Mouse (Mus musculus): ENCODE data around the gene Cpsf2. TPM values are rescaled to one million over a fixed set of nuclear protein-coding genes. Genes with fewer than 3 reads are reported as not detected.
"Not testable (repeated sequence)": the region's sequence is repeated elsewhere in the genome, so short reads cannot be mapped to it uniquely, and the experiment has no call there.

The Cpsf2 gene
- polyA plus RNA-seq, 1 experiment from 2014 or later, result 28.9 TPM

- not testable (repeated sequence) for H3K9me3 ChIP-seq (replicated peaks); H3K27me3 ChIP-seq (replicated peaks); H3K36me3 ChIP-seq; ATAC-seq
- Histone ChIP-seq H3K4me1 (peaks cover 33% of the 10 kb centered on the region), H3K9ac (peak overlapping the region; percentile 46), H3K4me2 (peak overlapping the region; percentile 77), H3K4me3 (peak overlapping the region; percentile 91; the same call in 1 of the 2 replicates), H3K27ac (peak overlapping the region; percentile 25; the same call in 1 of the 2 replicates)
- 79% methylated on average over 5 of the region's 5 CpGs for WGBS (ENCODE audit: insufficient replicate concordance)
Measured at GRCm38 (mm10) chr12:101958960-101959780, 16.6 kb upstream of the Cpsf2 start.

GRCm38 (mm10) chr12:101971311-101971710, 4.5 kb upstream of the Cpsf2 start:
- Histone ChIP-seq H3K9ac (no peak overlapping the region), H3K4me1 (peaks cover 27% of the 10 kb centered on the region), H3K4me2 (no peak overlapping the region), H3K9me3 (replicated peaks) (no peaks in the 10 kb centered on the region), H3K36me3 (peaks cover 61% of the 10 kb centered on the region), H3K27ac (no peak overlapping the region), H3K27me3 (replicated peaks) (no peaks in the 10 kb centered on the region), H3K4me3 (no peak overlapping the region)
- ATAC-seq, result no peak
- 85% methylated on average over 2 of the region's 2 CpGs for WGBS (ENCODE audit: insufficient replicate concordance)

- ATAC-seq, result no peak
- Histone ChIP-seq H3K27ac (peak overlapping the region; percentile 45; the same call in 1 of the 2 replicates), H3K36me3 (peaks cover 52% of the 10 kb centered on the region), H3K4me3 (no peak overlapping the region), H3K4me1 (peaks cover 35% of the 10 kb centered on the region), H3K9me3 (replicated peaks) (no peaks in the 10 kb centered on the region), H3K9ac (no peak overlapping the region), H3K27me3 (replicated peaks) (no peaks in the 10 kb centered on the region), H3K4me2 (no peak overlapping the region)
- 83% methylated on average over 3 of the region's 3 CpGs for WGBS (ENCODE audit: insufficient replicate concordance)
Measured at GRCm38 (mm10) chr12:101972230-101972629, 3.6 kb upstream of the Cpsf2 start.

GRCm38 (mm10) chr12:101974571-101974970, 1.2 kb upstream of the Cpsf2 start:
- peak overlapping the region; percentile 90 for H3K27ac ChIP-seq
- ATAC-seq, result no peak
- peak overlapping the region; percentile 93 for H3K4me3 ChIP-seq
- H3K4me2 ChIP-seq, result peak overlapping the region; percentile 86
- H3K9me3 ChIP-seq (replicated peaks), result no peaks in the 10 kb centered on the region
- peaks cover 58% of the 10 kb centered on the region for H3K4me1 ChIP-seq
- 0% methylated on average over 1 of the region's 1 CpGs for WGBS (ENCODE audit: insufficient replicate concordance)
- H3K27me3 ChIP-seq (replicated peaks), result no peaks in the 10 kb centered on the region
- H3K9ac ChIP-seq, result peak overlapping the region; percentile 94
- H3K36me3 ChIP-seq, result peaks cover 30% of the 10 kb centered on the region

- peak overlapping the region; percentile 86 for H3K4me2 ChIP-seq
- ATAC-seq, result peak; percentile 57
- H3K27ac ChIP-seq, result peak overlapping the region; percentile 90
- H3K9me3 ChIP-seq (replicated peaks), result no peaks in the 10 kb centered on the region
- under 1% methylated on average over 23 of the region's 23 CpGs for WGBS (ENCODE audit: insufficient replicate concordance)
- H3K4me3 ChIP-seq, result peak overlapping the region; percentile 93
- H3K27me3 ChIP-seq (replicated peaks), result no peaks in the 10 kb centered on the region
- H3K36me3 ChIP-seq, result peaks cover 24% of the 10 kb centered on the region
- H3K4me1 ChIP-seq, result peaks cover 64% of the 10 kb centered on the region
- H3K9ac ChIP-seq, result peak overlapping the region; percentile 94
Measured at GRCm38 (mm10) chr12:101975167-101975600, 604 bp upstream of the Cpsf2 start.

GRCm38 (mm10) chr12:101976651-101977403, 1.0 kb downstream of the Cpsf2 start:
- Histone ChIP-seq H3K4me3 (peak overlapping the region; percentile 93), H3K9ac (peak overlapping the region; percentile 94), H3K9me3 (replicated peaks) (no peaks in the 10 kb centered on the region), H3K36me3 (peaks cover 23% of the 10 kb centered on the region), H3K27ac (peak overlapping the region; percentile 90), H3K27me3 (replicated peaks) (no peaks in the 10 kb centered on the region), H3K4me2 (peak overlapping the region; percentile 86), H3K4me1 (peaks cover 77% of the 10 kb centered on the region)
- no peak for ATAC-seq
- WGBS (ENCODE audit: insufficient replicate concordance), result 14% methylated on average over 13 of the region's 13 CpGs

GRCm38 (mm10) chr12:101977404-101977915, 1.7 kb downstream of the Cpsf2 start:
- Histone ChIP-seq H3K27me3 (replicated peaks) (no peaks in the 10 kb centered on the region), H3K27ac (peak overlapping the region; percentile 90), H3K9me3 (replicated peaks) (no peaks in the 10 kb centered on the region), H3K4me2 (peak overlapping the region; percentile 86), H3K4me3 (peak overlapping the region; percentile 93), H3K9ac (peak overlapping the region; percentile 94), H3K36me3 (peaks cover 21% of the 10 kb centered on the region), H3K4me1 (peaks cover 73% of the 10 kb centered on the region)
- ATAC-seq, result no peak
- WGBS (ENCODE audit: insufficient replicate concordance), result 68% methylated on average over 10 of the region's 10 CpGs

GRCm38 (mm10) chr12:101978162-101978561, 2.4 kb downstream of the Cpsf2 start:
- Histone ChIP-seq H3K4me3 (peak overlapping the region; percentile 93), H3K9me3 (replicated peaks) (no peaks in the 10 kb centered on the region), H3K9ac (peak overlapping the region; percentile 94), H3K36me3 (peaks cover 22% of the 10 kb centered on the region), H3K4me1 (peaks cover 67% of the 10 kb centered on the region), H3K27ac (peak overlapping the region; percentile 90), H3K4me2 (peak overlapping the region; percentile 86), H3K27me3 (replicated peaks) (no peaks in the 10 kb centered on the region)
- ATAC-seq, result no peak
- WGBS (ENCODE audit: insufficient replicate concordance), result 22% methylated on average over 5 of the region's 5 CpGs

GRCm38 (mm10) chr12:101978588-101978987, 2.8 kb downstream of the Cpsf2 start:
- Histone ChIP-seq H3K9me3 (replicated peaks) (no peaks in the 10 kb centered on the region), H3K27me3 (replicated peaks) (no peaks in the 10 kb centered on the region), H3K27ac (peak overlapping the region; percentile 90), H3K9ac (0 out of 2 replicates have a peak overlapping the region, but pooled peaks have one; percentile 94), H3K4me1 (peaks cover 63% of the 10 kb centered on the region), H3K4me3 (peak overlapping the region; percentile 9; the same call in 1 of the 2 replicates), H3K4me2 (peak overlapping the region; percentile 86), H3K36me3 (peaks cover 22% of the 10 kb centered on the region)
- WGBS (ENCODE audit: insufficient replicate concordance), result 75% methylated on average over 1 of the region's 1 CpGs
- ATAC-seq, result no peak

- Histone ChIP-seq H3K4me3 (no peak overlapping the region), H3K27ac (peak overlapping the region; percentile 85), H3K27me3 (replicated peaks) (no peaks in the 10 kb centered on the region), H3K4me1 (peaks cover 57% of the 10 kb centered on the region), H3K9me3 (replicated peaks) (no peaks in the 10 kb centered on the region), H3K4me2 (peak overlapping the region; percentile 45), H3K36me3 (peaks cover 27% of the 10 kb centered on the region), H3K9ac (peak overlapping the region; percentile 51)
- no peak for ATAC-seq
- 50% methylated on average over 8 of the region's 8 CpGs for WGBS (ENCODE audit: insufficient replicate concordance)
Measured at GRCm38 (mm10) chr12:101979213-101979750, 3.5 kb downstream of the Cpsf2 start.

- Histone ChIP-seq H3K9me3 (replicated peaks) (no peaks in the 10 kb centered on the region), H3K36me3 (peaks cover 37% of the 10 kb centered on the region), H3K4me3 (no peak overlapping the region), H3K4me2 (peak overlapping the region; percentile 45), H3K27ac (peak overlapping the region; percentile 85), H3K9ac (peak overlapping the region; percentile 51; the same call in 1 of the 2 replicates), H3K27me3 (replicated peaks) (no peaks in the 10 kb centered on the region), H3K4me1 (peaks cover 50% of the 10 kb centered on the region)
- ATAC-seq, result no peak
- 13% methylated on average over 5 of the region's 5 CpGs for WGBS (ENCODE audit: insufficient replicate concordance)
Measured at GRCm38 (mm10) chr12:101980266-101980665, 4.5 kb downstream of the Cpsf2 start.

Data from liver, embryonic 12.5 days (tissue).